Mouse (Mus musculus): ENCODE measurements at regions not wholly inside any gene's neighbourhood (a gene's known extent, or its start where the extent isn't known, plus 50 kb on each side); places are given as distances from the start of the nearest gene placed in this dataset.
"Not testable (repeated sequence)": the region's sequence is repeated elsewhere in the genome, so short reads cannot be mapped to it uniquely, and the experiment has no call there.

DNA sequence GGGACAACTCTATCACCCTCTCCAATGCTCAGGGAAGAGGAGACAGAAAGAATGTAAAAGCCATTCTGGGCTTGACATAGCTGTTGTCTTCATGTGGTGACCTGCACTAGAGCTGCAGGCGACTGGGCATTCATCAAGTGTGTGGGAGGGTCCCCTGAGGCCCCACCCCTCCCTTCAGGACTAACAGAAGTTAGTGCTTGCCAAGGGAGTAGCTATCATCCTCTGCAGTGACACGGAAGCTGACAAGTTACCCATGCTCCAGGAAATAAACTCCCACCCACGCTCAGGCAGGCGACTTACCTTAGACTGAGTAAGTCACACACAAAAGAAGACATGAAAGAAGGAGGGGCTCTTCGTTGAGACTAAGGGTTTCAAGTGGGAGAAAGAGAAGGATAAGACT, 114.0 kb upstream of the Adgrf1 start:
- no peaks in the 10 kb centered on the region for H3K9me3 ChIP-seq (replicated peaks; ENCODE audit: control insufficient read depth, insufficient read depth, low read length, poor library complexity, severe bottlenecking)
- H3K4me3 ChIP-seq (ENCODE audit: low read depth, low read length) = no peak overlapping the region
- no peaks in the 10 kb centered on the region for H3K36me3 ChIP-seq (ENCODE audit: control insufficient read depth, insufficient read depth, low read length, poor library complexity, severe bottlenecking)
- H3K4me1 ChIP-seq (ENCODE audit: control insufficient read depth, insufficient read depth, low read length) = peaks cover 2% of the 10 kb centered on the region
- no peaks in the 10 kb centered on the region for H3K27me3 ChIP-seq (ENCODE audit: control insufficient read depth, insufficient read depth, low read length, poor library complexity, severe bottlenecking)
- H3K27ac ChIP-seq (ENCODE audit: insufficient read depth, low read length) = no peak overlapping the region
- H3K9ac ChIP-seq (ENCODE audit: low read depth, poor library complexity, severe bottlenecking) = no peak overlapping the region
- no peak for TF ChIP-seq POLR2A (IDR thresholded peaks at IDR 0.05; ENCODE audit: insufficient read depth, low read length)
- no peak for TF ChIP-seq CTCF (IDR thresholded peaks at IDR 0.05; ENCODE audit: low read depth, low read length)
- TF ChIP-seq EP300 (IDR thresholded peaks at IDR 0.05; ENCODE audit: insufficient read depth, low read depth, low read length) = no peak

DNA sequence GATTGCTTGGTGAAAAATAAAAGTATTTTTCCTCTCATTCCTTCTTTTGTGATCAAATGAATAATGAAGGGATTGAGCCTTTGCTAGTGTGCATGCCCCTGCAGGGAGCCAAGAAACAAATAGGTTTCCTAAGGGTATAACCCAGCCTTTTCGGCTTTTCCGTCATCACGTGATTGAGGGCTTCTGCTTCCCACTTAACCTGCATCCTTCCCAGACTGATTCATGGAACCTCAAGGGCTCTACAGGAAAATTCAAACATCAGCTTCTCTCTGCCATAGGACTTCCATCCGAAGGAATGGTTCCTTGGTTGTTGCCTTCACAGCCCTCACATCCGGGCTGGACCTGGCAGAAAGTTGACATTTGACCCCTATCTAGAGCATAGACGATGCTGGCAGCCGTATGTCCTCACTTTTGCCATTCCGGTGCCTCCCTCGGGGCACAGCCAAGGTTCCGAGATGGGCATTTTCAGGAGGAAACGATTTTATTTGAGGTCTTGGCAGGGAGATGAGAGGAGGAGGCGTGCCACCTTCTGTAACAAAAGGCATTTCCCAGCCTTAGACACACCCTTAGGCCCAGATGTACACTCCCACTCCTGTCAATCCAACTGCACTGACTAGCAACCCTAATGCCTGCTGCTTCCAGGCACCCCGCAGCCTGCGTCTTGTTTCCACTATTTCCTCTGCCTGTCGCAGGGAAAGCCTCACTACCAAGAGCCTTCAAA, 112.2 kb upstream of the Adgrf1 start:
- Histone ChIP-seq H3K9ac (ENCODE audit: low read depth, poor library complexity, severe bottlenecking) (no peak overlapping the region), H3K4me3 (ENCODE audit: low read depth, low read length) (no peak overlapping the region), H3K4me1 (ENCODE audit: control insufficient read depth, insufficient read depth, low read length) (peaks cover 2% of the 10 kb centered on the region), H3K27me3 (ENCODE audit: control insufficient read depth, insufficient read depth, low read length, poor library complexity, severe bottlenecking) (no peaks in the 10 kb centered on the region), H3K36me3 (ENCODE audit: control insufficient read depth, insufficient read depth, low read length, poor library complexity, severe bottlenecking) (no peaks in the 10 kb centered on the region), H3K9me3 (replicated peaks; ENCODE audit: control insufficient read depth, insufficient read depth, low read length, poor library complexity, severe bottlenecking) (no peaks in the 10 kb centered on the region), H3K27ac (ENCODE audit: insufficient read depth, low read length) (no peak overlapping the region)
- TF ChIP-seq CTCF (IDR thresholded peaks at IDR 0.05; ENCODE audit: low read depth, low read length) (no peak), POLR2A (IDR thresholded peaks at IDR 0.05; ENCODE audit: insufficient read depth, low read length) (no peak), EP300 (IDR thresholded peaks at IDR 0.05; ENCODE audit: insufficient read depth, low read depth, low read length) (no peak)

- no peaks in the 10 kb centered on the region for H3K27me3 ChIP-seq (ENCODE audit: control insufficient read depth, insufficient read depth, low read length, poor library complexity, severe bottlenecking)
- no peaks in the 10 kb centered on the region for H3K9me3 ChIP-seq (replicated peaks; ENCODE audit: control insufficient read depth, insufficient read depth, low read length, poor library complexity, severe bottlenecking)
- no peaks in the 10 kb centered on the region for H3K36me3 ChIP-seq (ENCODE audit: control insufficient read depth, insufficient read depth, low read length, poor library complexity, severe bottlenecking)
- TF ChIP-seq POLR2A (IDR thresholded peaks at IDR 0.05; ENCODE audit: insufficient read depth, low read length) (no peak), CTCF (IDR thresholded peaks at IDR 0.05; ENCODE audit: low read depth, low read length) (no peak), EP300 (IDR thresholded peaks at IDR 0.05; ENCODE audit: insufficient read depth, low read depth, low read length) (no peak)
- H3K27ac ChIP-seq (ENCODE audit: insufficient read depth, low read length) = no peak overlapping the region
- no peak overlapping the region for H3K4me3 ChIP-seq (ENCODE audit: low read depth, low read length)
- H3K4me1 ChIP-seq (ENCODE audit: control insufficient read depth, insufficient read depth, low read length) = peaks cover 2% of the 10 kb centered on the region
- H3K9ac ChIP-seq (ENCODE audit: low read depth, poor library complexity, severe bottlenecking) = no peak overlapping the region
These were observed 111.4 kb upstream of the Adgrf1 start for GRCm38 (mm10) chr17:43158741-43159140.

DNA sequence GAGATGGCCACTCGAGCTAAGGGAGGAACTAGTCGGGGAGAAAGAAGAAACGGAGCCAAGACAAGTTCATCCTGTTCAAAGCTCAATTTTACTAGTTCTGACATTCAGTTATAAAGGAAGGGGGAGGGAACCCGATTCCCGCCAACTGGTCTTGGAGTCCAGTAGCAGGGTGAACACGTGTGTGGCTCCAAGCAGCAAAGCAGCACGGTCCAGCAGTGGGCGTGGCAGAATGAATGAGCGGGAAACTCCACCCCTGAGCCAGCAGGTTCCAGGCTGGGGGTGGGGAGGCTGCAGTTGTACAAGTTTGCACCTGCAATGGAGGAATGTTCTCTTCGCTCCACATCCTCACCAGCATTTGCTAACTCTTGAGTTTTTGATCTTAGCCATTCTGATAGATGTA, 108.8 kb upstream of the Adgrf1 start:
- not testable (repeated sequence) for H3K4me1 ChIP-seq (ENCODE audit: control insufficient read depth, insufficient read depth, low read length); H3K27me3 ChIP-seq (ENCODE audit: control insufficient read depth, insufficient read depth, low read length, poor library complexity, severe bottlenecking); H3K9ac ChIP-seq (ENCODE audit: low read depth, poor library complexity, severe bottlenecking); H3K36me3 ChIP-seq (ENCODE audit: control insufficient read depth, insufficient read depth, low read length, poor library complexity, severe bottlenecking); H3K4me3 ChIP-seq (ENCODE audit: low read depth, low read length); H3K9me3 ChIP-seq (replicated peaks; ENCODE audit: control insufficient read depth, insufficient read depth, low read length, poor library complexity, severe bottlenecking); H3K27ac ChIP-seq (ENCODE audit: insufficient read depth, low read length)

- no peaks in the 10 kb centered on the region; the same call in 1 of the 2 replicates for H3K27me3 ChIP-seq (ENCODE audit: control insufficient read depth, insufficient read depth, low read length, poor library complexity, severe bottlenecking)
- no peak for TF ChIP-seq POLR2A (IDR thresholded peaks at IDR 0.05; ENCODE audit: insufficient read depth, low read length)
- no peak for TF ChIP-seq EP300 (IDR thresholded peaks at IDR 0.05; ENCODE audit: insufficient read depth, low read depth, low read length)
- TF ChIP-seq CTCF (IDR thresholded peaks at IDR 0.05; ENCODE audit: low read depth, low read length) = no peak
- H3K4me3 ChIP-seq (ENCODE audit: low read depth, low read length) = no peak overlapping the region
- H3K27ac ChIP-seq (ENCODE audit: insufficient read depth, low read length) = no peak overlapping the region
- H3K36me3 ChIP-seq (ENCODE audit: control insufficient read depth, insufficient read depth, low read length, poor library complexity, severe bottlenecking) = no peaks in the 10 kb centered on the region
- H3K9ac ChIP-seq (ENCODE audit: low read depth, poor library complexity, severe bottlenecking) = no peak overlapping the region
- H3K9me3 ChIP-seq (replicated peaks; ENCODE audit: control insufficient read depth, insufficient read depth, low read length, poor library complexity, severe bottlenecking) = no peaks in the 10 kb centered on the region
- no peaks in the 10 kb centered on the region for H3K4me1 ChIP-seq (ENCODE audit: control insufficient read depth, insufficient read depth, low read length)
These were observed 107.0 kb upstream of the Adgrf1 start for GRCm38 (mm10) chr17:43163126-43163525.

- no peaks in the 10 kb centered on the region for H3K36me3 ChIP-seq (ENCODE audit: control insufficient read depth, insufficient read depth, low read length, poor library complexity, severe bottlenecking)
- TF ChIP-seq CTCF (IDR thresholded peaks at IDR 0.05; ENCODE audit: low read depth, low read length) (no peak), EP300 (IDR thresholded peaks at IDR 0.05; ENCODE audit: insufficient read depth, low read depth, low read length) (no peak), POLR2A (IDR thresholded peaks at IDR 0.05; ENCODE audit: insufficient read depth, low read length) (no peak)
These were observed 104.0 kb upstream of the Adgrf1 start for GRCm38 (mm10) chr17:43166091-43166490.

More at GRCm38 (mm10) chr17:43166091-43166490, 104.0 kb upstream of the Adgrf1 start:
- Histone ChIP-seq H3K9ac (ENCODE audit: low read depth, poor library complexity, severe bottlenecking) (no peak overlapping the region), H3K4me1 (ENCODE audit: control insufficient read depth, insufficient read depth, low read length) (no peaks in the 10 kb centered on the region), H3K27ac (ENCODE audit: insufficient read depth, low read length) (no peak overlapping the region), H3K27me3 (ENCODE audit: control insufficient read depth, insufficient read depth, low read length, poor library complexity, severe bottlenecking) (no peaks in the 10 kb centered on the region; the same call in 1 of the 2 replicates), H3K4me3 (ENCODE audit: low read depth, low read length) (no peak overlapping the region), H3K9me3 (replicated peaks; ENCODE audit: control insufficient read depth, insufficient read depth, low read length, poor library complexity, severe bottlenecking) (no peaks in the 10 kb centered on the region)
